Mouse (Mus musculus) adipocyte (in vitro differentiated cells): Measurements from ENCODE around the gene Dlg2.
A peak's percentile ranks its signal among the peaks of the same experiment; 100 is the strongest.

Source experiments
- DNase-seq: peaks from one replicate; pipeline ENCODE4 v3.0.0-alpha.2; 2016; ENCODE audit warnings: low spot score

Dlg2 gene

DNA sequence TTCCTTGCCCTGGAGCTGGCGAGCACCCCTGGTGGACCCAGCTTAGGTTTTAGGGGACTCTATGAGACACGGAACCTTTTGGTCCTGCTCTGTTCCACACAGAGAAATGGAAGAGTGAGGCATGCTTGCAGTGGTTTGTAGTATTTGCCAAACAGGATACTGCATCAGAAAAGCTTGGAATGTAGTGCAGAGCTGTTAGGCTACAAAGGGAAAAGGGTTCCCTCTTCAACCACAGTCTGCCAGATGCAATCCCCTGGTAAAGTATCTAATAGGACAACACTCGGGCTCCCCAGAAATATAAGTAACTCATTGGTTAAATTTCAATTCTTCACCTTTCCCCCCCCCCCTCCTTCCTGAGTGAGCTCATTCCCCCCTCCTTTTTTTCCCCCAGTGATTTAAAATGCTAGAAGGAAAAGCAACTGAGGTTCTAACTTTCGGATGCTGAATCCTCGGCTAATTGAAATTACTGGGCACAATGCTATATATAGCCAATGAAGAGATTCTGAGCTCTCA, 613.9 kb downstream of the Dlg2 start:
- no peak for DNase-seq

- no peak for DNase-seq
Observed at GRCm38 (mm10) chr7:91090830-91091683, 614.6 kb downstream of the Dlg2 start.

GRCm38 (mm10) chr7:91096467-91096866, 620.0 kb downstream of the Dlg2 start:
- no peak for DNase-seq

GRCm38 (mm10) chr7:91098521-91098920, 622.0 kb downstream of the Dlg2 start:
- DNase-seq: no peak

- no peak for DNase-seq
Observed at GRCm38 (mm10) chr7:91109575-91109974, 633.1 kb downstream of the Dlg2 start.

- no peak for DNase-seq
Observed at GRCm38 (mm10) chr7:91132128-91132527, 655.7 kb downstream of the Dlg2 start.

DNA sequence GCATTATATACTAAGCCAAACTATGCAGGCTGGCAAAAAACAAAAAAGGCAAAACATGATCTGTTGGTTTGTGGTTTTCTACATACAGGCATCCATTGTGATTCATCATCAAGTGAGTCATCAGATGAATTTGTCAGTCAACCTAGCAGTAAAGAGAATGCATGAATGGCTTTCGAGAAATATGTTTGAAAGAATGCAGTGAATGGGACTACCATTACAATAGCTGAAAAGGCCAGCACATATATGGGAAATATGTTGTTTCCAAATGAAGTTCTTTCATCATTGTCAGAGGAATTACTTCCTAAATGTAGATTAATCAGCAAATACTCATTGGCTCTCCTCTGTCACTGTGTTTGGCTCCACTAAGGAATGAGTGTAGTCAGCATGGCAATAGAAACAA, 677.6 kb downstream of the Dlg2 start:
- DNase-seq: no peak

DNA sequence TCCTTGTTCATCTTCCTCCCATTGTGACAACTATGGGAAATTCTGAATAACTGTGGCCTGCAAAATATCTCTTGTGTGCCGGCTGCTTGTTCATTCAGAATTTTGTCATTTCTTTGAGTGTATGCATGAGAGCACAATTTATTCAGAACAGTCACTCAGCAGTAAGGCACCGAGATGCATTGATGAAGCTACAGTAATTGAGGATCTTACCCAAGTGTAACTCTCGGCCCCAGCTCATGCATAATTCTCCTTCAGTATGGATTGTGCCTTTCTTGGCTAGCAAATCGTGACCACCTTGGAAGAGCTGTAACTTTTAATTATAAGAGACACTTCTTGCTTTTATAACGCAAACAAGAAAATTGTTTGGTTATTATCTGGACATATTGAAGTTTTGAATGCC, 682.7 kb downstream of the Dlg2 start:
- no peak for DNase-seq

DNA sequence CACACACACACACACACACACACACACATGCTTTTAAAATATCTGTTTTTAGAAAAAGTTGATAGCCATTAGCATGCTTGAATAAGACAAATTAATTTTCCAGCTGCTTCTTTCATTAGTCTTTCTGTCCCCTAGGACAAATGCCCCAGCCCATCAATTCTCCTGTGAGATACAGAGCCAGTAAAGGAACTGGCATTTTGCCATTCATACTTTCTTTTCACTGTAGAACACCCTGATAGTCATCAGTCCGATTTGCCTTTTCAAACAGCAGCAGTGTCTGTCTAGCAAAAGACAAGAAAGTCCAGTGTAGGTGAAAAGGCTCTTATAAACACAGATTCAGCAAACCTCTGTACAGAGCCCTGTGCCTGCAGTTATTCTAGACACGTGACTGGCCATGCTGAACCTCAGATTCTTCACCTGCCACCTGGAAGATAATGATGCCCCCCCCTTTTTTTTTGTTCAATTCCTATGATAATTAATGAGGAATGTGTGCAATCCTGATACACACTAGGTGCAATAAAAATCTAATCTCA, 685.2 kb downstream of the Dlg2 start:
- no peak for DNase-seq

DNA sequence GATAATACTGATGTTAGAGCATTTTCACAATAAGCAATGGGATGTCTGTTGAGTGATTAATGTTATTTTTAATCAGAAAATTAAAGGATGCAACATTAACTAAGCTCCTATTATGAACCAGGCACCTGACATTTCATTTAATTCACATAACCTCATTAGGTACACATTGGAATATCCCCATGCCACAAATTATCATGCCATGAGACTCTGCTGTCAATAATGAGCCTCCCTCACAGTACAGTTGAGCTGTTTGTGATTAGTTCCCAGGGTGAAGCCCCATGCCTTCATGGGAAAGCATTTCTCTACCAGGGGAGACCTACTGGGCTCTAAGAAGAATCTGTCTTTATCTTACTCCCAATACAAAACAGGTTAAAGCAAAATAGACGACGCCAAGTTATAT, 697.1 kb downstream of the Dlg2 start:
- DNase-seq: no peak

DNA sequence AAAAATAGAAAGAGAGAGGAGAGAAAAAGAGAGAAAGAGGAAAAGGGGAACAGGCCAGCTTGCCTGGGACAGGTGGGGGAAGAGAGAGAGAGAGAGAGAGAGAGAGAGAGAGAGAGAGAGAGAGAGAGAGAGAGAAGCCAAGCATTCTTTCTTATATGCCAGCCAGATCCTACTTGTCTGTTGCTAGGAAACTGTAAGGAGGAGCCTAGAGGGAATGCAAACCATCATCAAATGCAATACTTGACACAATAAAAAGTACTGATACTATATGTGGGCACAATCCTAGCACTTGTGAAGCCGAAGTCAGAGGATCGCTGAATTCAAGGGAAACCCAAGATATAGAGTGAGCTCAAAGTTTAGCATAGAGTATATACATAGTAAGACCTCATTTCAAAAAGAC, 711.7 kb downstream of the Dlg2 start:
- no peak for DNase-seq

DNA sequence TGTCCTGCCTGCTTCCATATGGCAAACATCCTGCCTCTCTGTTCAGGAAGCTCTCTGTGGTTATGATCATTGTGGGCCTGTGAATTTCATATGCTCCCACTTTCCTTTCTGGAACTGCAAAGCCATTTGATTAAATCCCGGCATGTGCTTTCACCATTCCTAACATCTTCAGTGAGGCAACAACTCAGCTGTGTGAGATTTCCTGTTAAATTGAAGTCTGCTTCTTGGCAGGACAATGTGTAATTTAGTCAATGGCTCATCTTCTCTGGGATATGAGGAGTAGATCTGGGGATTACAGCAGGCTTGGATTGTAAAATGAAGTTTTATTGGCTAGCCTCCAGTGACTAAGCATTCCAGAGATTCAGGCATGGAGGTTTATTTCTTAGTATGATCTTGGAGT, 722.9 kb downstream of the Dlg2 start:
- no peak for DNase-seq

- DNase-seq: no peak
Observed at GRCm38 (mm10) chr7:91208083-91208852, 731.8 kb downstream of the Dlg2 start.

DNA sequence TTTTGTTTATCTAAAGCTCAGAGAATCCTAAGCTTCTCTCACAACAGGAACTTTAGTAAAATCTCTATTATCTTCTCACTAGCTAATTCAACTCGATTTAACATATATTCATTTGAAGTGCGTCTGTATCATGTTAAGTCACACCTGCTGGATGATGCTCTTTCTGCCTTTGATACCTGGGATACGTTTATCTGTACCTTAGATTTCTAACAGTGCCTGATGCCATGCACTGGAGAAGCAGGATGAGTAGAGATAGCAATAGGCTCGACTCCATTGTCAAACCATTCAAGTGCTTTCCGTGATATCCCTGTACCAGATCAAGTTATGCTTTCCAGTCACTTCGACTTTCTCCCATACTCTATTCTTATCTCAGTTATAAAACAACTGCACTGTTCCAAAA, 732.5 kb downstream of the Dlg2 start:
- no peak for DNase-seq

DNA sequence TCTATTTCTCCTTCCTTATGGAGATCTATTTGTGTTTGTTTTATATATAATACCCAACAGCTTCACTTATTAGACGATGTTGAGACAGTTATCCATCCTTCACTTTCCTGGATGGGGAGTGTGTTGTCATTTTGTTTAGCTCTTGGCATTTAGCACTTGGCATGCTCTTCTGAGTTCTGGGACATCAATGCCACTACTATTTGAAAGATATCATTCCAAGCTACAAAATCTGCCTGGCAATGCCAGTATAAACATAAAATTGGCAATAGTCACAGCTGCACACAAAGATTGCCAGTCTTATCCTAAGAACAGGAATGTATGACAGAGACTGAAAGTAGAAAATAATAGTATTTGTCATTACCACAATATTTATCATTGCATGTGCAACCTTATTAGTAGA, 735.8 kb downstream of the Dlg2 start:
- no peak for DNase-seq

- DNase-seq: no peak
Observed at GRCm38 (mm10) chr7:91214921-91215320, 738.4 kb downstream of the Dlg2 start.

DNA sequence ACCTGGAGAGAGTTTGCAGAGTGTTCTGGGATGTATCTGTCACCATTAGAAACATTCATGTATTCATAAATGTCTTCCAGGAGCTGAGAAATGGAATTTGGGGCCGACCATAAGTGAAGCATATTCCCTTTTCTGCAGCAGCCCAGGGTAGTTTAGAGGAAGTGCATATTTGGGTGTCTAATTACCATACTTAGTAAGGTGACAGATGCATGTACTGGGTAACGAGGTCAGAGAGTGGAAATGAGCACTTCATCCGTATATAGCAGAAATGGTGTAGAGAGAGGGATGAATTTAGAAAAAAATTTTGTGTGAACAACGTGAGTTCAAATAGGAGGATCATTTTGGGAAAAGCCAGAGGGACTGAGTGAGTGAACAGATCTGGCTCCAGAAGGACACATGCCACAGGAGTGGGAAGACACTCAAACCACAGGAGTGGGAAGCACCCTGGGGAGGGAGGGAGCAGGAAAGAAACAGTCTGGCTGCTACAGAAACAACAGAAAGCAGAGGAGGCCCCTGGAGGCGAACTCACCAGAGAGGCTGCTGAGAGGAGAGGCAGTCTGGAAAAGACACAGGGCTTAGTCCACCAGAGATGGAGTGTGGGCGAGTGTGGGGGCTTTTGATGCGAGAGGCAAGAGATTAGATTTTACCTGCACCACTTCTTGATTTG, 742.0 kb downstream of the Dlg2 start:
- DNase-seq: no peak

DNA sequence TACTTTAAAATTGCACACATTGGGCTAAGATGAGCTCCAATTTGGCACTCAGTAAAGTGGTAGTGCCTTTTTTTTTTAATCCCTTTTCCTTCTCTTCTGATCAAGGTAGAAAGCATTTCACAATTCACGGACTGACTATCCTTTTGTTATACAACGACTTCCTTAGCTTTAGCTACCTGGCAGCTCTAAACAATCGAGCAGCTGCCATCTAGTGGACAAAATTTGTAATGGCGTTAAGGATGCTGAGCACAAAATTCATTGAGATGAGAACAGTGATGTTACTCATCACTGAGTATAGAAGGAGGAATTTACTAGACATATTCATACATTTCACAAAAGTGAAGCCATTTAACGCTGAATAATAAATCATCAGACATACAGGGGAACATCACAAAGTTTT, 750.0 kb downstream of the Dlg2 start:
- DNase-seq: peak; percentile 55

DNA sequence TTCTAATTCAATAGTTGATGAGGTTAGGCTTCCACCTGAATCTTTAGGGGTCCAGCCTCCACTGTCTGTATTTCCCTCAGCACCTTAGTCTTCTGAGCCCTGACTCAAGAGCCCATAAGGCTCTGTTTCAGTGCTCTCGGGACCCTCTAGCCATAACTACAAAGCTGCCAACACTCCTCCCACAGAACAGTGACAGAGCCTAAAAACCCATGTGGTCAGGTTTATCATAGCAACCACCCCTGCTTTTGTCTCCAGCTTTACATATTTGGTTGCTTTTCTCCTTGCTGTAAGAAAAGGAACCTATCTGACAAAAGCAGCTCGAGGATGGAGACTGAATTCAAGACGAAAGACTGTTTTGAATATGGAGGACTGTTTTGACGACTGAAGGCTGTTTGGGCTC, 765.2 kb downstream of the Dlg2 start:
- no peak for DNase-seq

GRCm38 (mm10) chr7:91261672-91262030, 785.2 kb downstream of the Dlg2 start:
- no peak for DNase-seq

DNA sequence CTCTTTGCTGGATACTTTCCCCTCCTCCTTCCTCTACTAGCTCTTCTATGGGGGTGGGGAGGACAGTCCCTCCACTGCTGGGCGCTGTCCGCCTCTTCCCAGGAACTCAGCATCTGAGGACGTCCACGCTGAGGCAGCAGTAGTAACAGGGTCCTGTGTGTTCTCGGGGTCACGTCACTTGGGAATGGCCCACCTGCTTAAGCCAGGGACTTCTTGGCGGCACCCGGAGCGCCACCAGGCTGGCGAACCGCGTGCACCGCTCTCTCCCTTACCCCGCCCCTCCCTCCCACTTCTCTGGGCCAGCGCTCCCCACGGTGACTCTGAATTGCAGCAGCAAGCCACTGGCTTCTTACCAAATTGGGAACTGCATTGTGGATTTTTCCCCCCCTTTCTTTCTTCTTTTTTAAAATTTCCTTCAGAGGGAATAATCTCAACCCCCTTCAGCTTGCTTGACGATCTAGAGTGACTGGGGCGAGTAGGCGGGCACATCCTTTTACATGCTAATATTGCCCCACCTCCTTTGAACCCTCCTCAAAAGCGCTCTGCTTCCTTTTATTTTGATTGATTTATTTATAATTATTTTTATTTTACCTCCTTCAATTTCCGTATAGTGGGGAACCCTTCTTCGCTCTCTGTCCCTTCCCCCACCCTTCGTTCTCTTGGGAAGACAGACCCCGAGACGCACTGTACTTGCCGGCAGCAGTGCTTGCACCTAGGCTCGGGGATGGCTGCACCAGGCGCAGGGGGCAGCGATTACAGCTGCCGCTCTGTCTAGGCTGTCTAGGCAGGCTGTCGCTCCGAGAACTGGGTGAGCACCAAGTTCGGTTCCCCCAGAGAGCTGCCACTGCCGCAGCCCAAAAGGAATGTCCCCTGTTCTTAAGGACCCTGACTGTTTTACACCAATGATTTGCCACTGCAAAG, 785.8 kb downstream of the Dlg2 start:
- no peak for DNase-seq
